Mouse (Mus musculus) skeletal muscle tissue, adult 2 months (tissue): ENCODE results near the gene Cwc27.

Experiments used
- DNase-seq: peaks from one replicate; pipeline ENCODE4 v3.0.0-alpha.2; 2012; ENCODE audit warnings: low read depth, low spot score

Gene Cwc27

GRCm38 (mm10) chr13:104779104-104779670 is 37.8 kb downstream of the Cwc27 start:
- DNase-seq: no peak

- no peak for DNase-seq
Measured at GRCm38 (mm10) chr13:104763193-104763592, 53.7 kb downstream of the Cwc27 start.

DNA sequence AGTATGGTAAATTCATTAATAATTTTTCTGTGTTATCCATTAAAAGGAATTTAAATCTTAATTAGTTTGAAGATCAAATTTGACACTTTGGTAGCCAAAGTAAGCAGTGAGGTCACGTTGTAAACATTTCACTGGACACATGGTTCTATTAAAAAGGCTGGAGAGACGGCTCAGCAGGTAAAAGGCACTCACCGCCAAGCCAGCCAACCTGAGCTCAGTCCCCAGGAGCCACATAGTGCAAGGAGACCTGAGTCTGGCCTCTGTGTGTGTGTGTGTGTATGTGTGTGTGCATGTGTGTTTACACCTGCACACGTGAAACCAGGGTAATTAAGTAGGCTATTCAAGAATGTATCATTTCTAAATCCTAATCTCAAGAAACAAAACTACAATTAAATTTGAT is 54.5 kb downstream of the Cwc27 start:
- no peak for DNase-seq

DNA sequence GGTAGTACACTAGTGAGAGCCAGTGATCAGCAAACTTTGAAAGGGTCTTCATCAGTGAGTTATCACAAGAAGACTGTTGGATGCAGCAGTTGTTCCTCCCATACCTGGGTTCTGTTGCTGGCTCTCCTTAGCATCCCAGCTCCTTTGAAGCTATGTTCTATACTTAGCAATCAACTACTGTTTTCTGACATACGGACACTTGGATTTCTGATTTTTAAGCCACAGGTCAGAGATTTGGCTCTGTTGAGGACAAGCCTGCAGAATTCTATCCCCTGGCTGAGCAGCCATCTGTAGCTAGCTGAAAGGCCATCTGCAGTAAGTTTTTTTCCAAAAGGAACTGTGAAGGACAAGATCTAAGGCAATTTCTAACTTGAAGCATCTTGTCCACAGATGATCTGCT is 57.6 kb downstream of the Cwc27 start:
- DNase-seq: no peak

DNA sequence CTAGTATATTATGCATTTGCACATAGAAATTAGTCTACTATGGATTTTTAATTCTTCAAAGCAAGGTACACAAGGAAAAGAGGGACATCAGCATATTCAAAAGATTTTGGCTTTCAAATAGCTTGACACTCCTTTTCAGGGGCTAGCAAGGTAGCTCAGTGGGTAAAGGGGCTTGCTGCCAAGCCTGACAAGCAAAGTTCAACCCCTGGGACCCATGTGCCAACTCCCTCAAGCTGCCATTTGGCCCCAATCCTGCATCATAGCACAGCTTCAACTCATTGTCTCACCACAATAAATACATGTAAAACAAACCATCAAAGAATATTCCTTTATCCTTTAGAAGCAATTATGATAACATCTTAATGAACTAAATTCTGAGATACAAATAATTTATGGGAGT is 69.9 kb downstream of the Cwc27 start:
- no peak for DNase-seq

DNA sequence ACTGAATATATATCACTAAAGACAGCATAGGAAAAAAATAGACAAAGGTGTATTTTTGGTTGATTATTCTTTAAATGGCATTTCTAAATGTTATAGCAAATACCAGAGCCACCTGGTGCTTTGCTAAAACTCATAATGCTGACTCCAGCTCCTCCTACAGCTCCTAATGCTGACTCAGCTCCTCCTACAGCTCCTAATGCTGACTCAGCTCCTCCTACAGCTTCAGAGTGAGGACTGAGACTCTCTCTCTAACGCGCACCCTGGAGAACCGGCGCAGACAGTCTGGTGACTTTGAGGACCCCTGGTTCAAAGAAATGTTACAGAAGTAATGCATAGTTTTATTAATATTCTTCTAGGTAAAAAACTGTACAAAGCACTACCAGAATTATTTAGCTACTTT is 74.1 kb downstream of the Cwc27 start:
- DNase-seq: no peak

DNA sequence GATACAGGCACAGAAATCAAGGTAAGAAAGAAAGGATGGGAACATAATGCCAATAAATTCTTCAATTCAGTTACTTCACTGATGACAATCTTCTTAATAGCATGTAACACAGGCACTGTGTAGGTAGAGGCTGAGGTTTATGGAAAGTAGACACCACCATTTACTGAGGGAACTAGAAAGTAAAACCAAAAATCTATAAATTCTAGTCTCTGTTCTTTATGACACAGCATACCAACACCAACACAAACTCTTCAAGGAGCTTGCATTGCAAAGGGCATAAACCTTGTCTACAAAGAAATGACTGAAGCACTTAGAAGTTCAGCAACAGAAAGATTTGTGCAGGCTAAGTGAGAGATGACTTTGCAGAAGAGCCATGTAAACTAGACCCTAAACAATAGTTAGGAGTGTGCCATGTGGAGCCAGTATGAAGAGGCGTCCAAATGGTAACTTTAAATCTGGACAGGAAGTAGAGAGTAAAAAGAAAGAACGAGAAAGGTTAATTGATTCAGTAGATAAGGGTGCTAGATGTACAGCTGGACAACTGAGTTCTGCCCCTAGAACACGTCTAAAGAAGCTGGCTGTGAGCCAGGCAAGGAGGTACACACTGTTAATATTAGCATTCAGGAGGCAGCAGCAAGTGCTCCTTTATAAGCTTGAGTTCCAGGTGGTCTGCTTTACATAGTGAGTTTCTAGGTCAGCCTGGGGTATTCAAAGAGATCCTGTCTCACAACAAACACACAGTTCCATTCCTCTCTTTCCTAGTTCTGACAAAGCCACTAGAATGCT is 87.5 kb downstream of the Cwc27 start:
- no peak for DNase-seq

- DNase-seq: no peak
Measured at GRCm38 (mm10) chr13:104727681-104728080, 89.3 kb downstream of the Cwc27 start.

DNA sequence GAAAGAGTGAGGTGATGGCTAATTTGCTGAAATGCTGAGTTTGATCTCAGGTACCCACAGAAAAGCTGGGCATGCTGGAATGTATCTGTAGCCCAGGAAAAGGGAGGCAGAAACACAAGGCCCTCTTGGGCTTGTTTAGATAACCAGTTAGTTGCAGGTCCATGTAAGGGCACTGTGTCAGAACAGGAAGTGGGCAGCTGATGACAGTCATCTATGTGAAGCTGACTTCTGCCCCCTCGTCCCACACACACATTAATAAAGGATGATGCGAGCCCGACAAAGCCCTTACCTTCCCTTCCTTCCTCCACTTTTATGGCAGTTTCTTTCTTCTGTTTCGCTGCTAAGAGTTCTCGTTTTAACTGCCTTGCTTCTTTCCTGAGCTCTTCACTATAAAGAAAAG is 96.8 kb downstream of the Cwc27 start:
- no peak for DNase-seq

DNA sequence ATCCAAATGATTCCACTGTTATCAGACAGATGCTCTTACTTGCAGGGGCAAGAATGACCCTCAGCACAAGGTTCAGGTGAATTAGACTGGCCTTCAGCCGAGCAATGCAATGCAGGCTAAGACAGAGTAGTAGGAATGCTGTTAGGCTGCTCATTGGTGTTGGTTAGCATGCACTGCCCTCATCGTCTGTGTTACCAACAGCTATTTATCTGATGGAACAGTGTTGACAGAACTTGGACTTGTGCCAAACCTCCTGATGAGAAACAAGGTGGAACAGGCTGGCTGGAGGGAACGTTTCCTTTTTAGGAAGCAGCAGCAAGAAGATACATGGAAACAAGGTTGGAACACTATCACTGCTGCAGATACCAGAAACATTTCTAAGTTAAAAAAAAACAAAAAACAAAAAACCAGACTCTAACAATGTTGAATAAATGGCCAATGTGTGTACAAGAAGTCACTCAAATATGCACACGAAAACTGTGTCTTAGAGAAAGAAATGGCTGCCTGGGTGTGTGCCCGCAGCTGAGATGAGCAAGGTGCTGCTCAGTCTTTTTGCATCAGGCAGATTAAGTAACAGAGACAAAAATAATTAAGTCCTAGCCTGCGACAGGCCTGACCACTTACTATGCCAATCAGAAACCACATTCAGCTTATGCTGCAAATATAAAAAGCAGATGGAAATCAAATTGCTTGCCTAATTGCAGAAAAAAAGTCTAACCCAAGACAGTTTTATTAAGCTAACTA is 122.2 kb downstream of the Cwc27 start:
- peak; percentile 39 for DNase-seq

GRCm38 (mm10) chr13:104692710-104693109 is 124.2 kb downstream of the Cwc27 start:
- no peak for DNase-seq

DNA sequence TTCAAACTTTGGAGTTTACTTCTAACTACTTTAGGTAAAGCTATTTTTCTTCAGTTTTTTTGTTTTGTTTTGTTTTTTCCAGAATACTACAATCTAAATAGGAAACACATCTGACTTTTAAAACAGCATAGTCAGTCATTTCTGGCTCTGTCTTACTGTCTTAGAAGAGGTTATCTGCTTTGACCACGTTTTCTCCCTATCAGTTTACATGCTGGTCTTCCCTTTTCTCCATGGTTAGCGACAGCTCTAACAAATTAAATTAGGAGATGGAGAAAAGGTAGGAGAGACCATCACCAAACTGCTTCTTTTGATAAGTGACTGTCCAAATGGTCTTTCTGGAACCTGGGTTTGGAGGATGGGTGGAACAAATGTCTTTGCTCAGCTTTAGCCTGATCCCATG is 131.4 kb downstream of the Cwc27 start:
- DNase-seq: no peak

DNA sequence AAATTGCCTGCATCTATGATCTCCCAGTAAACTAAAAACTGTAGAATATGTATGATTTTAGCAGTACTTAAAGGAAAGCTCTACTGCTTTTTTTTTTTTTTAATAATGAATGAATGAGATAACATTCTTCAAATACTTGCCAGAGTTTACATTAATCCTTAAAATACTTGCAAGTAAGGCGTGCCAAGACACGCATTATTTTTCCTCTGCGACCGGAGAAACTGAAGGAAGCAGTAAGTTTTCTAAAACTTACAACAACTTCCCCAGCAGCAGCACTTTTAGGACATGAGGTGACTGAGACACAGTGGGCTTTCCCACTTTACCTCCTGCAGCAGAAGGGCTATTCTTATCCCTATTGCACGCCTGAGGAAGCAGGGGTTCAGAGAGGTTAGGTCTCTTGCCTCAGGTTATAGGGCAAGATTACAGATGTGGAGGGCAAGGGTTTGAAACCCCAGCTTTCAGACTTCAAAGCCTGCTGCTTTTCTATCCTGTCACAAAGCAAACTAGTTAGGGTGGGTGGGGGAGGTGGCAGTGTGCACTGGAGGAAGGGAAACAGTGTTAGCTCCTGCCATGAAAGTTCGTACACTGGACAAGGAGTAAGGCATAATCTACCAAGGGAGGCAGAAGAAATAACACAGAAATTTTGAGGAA is 132.5 kb downstream of the Cwc27 start:
- no peak for DNase-seq

DNA sequence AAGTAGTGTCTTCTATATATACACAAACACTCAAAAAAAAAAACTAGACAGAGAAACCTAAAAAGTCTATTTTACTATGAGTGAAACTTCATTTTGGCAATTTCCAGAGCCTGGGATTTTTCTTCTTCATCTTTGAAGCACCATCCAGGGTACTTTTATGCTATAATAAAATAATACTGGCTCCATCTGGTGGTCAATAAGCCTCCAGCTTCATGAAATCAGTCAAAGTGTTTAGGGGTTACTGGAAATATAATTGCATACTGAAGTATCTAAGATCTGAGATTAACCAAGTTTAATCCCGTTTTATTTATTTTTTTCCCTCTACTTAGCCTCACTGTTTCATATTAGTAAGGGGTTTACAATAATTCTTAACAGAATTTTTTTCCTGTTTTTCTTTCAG is 135.7 kb downstream of the Cwc27 start:
- DNase-seq: peak; percentile 10

- no peak for DNase-seq
Measured at GRCm38 (mm10) chr13:104661188-104661587, 155.8 kb downstream of the Cwc27 start.

- no peak for DNase-seq
Measured at GRCm38 (mm10) chr13:104660042-104660680, 156.8 kb downstream of the Cwc27 start.

DNA sequence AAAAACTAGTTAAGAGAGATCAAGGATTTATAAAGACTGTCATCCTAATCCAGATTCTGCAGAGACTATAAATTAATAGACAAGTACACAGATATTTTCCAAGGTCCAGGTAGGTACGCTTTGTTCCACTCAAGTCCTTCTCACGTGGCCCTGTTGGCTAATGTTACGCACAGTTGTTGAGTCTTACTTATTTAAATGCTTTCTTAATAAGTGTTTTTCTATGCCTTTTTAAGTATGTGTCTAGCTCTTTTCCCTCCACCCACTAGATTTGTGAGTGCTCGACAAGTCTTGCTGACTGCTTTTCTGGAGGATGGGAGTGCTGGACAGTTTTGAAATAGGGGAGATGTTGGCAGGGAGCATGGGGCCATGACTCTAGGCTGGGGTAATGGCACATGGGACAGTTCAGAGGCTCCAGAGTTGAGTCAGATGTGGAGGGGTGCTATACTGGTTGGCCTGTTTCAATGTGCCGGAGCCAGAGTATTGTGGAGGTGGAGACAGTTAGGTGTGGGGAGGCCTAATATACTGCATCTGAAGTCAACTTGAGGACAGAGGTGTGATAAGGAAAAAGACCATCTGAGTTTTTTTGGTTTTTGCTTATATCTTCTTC is 160.2 kb downstream of the Cwc27 start:
- DNase-seq: no peak

DNA sequence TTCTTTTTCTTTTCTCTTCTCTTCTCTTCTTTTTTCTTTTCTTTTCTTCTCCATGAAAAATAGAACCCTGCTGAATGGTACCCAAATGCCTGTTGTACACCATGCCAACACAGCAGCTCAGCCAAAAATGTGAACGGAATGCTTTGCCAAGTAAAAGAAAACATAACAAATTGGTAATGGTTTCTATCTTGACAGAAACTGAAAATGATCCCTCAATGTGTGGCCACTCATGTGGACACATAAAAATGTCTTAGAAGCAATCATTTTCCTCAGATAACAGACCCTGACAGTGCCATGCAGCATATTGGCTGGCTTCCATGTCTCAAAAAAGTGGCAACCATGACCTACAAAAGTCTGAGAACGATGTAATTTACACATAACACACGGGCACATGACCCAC is 161.8 kb downstream of the Cwc27 start:
- DNase-seq: no peak

- DNase-seq: peak; percentile 12
Measured at GRCm38 (mm10) chr13:104651763-104652162, 165.2 kb downstream of the Cwc27 start.

DNA sequence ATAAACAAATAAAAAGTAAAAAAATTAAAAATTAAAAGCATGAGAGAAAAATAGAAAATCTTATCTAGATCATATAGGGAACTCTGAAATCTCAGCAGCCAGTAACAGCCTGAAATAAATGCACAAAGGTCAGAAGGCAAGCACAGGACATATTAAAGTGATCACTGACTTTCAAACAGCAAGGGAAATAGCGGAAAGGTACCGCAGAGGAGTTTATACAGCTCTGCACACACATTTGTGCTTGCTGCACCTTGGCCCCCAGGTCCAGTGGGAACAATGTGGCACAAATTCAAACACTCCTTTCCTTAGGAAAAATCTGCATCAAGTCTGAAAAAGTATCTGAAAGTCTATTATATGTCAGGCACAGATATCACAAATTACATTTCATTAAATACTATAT is 166.3 kb downstream of the Cwc27 start:
- DNase-seq: no peak

GRCm38 (mm10) chr13:104650145-104650544 is 166.8 kb downstream of the Cwc27 start:
- DNase-seq: no peak
